Mouse (Mus musculus) limb, embryonic 14.5 days (tissue): ENCODE results near the gene Ube2g2. TPM values are rescaled to one million over a fixed set of nuclear protein-coding genes. Genes with fewer than 3 reads are reported as not detected.

Experiments
- ATAC-seq: fragments of 200-750 bp; cut with Nextera tagmentation; 2 replicates; pipeline ENCODE4 v1.8.0; 2017; ENCODE audit warnings: low read depth, moderate number of reproducible peaks, moderate TSS enrichment; ENCODE audit not compliant: low FRiP score
- DNase-seq: peaks from one replicate; pipeline ENCODE4 v3.0.0-alpha.2; 2015; ENCODE audit warnings: low spot score
- H3K27ac ChIP-seq: fragments of 300-500 bp; sonication (generic); replicated peaks from 2 replicates; pipeline ENCODE4 v1.5.1; 2014; ENCODE audit warnings: low read depth, mild to moderate bottlenecking, low read length, moderate library complexity, mixed read lengths
- H3K27me3 ChIP-seq: fragments of 300-500 bp; sonication (generic); 2 replicates; pipeline ENCODE4 v1.6.1; 2014; ENCODE audit warnings: low read length, mixed read lengths; ENCODE audit not compliant: control insufficient read depth, insufficient read depth
- H3K36me3 ChIP-seq: fragments of 300-500 bp; sonication (generic); 2 replicates; pipeline ENCODE4 v1.6.1; 2014; ENCODE audit warnings: mild to moderate bottlenecking, low read length, moderate library complexity, mixed read lengths; ENCODE audit not compliant: control insufficient read depth, insufficient read depth
- H3K4me1 ChIP-seq: fragments of 300-500 bp; sonication (generic); 2 replicates; pipeline ENCODE4 v1.6.1; 2014; ENCODE audit warnings: antibody characterized with exemption, low read length, mixed read lengths; ENCODE audit not compliant: control insufficient read depth, insufficient read depth
- H3K4me2 ChIP-seq: fragments of 300-500 bp; sonication (generic); replicated peaks from 2 replicates; pipeline ENCODE4 v1.6.1; 2014; ENCODE audit warnings: low read depth, mild to moderate bottlenecking, low read length, moderate library complexity; ENCODE audit not compliant: severe bottlenecking
- H3K4me3 ChIP-seq: fragments of 300-500 bp; sonication (generic); replicated peaks from 2 replicates; pipeline ENCODE4 v1.5.1; 2014; ENCODE audit warnings: low read length
- H3K9ac ChIP-seq: fragments of 300-500 bp; sonication (generic); 2 replicates; pipeline ENCODE4 v1.6.1; 2014; ENCODE audit warnings: mild to moderate bottlenecking, low read depth, low read length, moderate library complexity; ENCODE audit not compliant: severe bottlenecking
- H3K9me3 ChIP-seq: fragments of 300-500 bp; sonication (generic); 2 replicates; pipeline ENCODE4 v1.6.1; 2016; ENCODE audit warnings: low read length; ENCODE audit not compliant: control insufficient read depth
- POLR2A ChIP-seq: fragments of 200-500 bp; IDR thresholded peaks from 2 replicates; pipeline ENCODE4 v1.8.0; 2012; ENCODE audit warnings: inconsistent platforms, mild to moderate bottlenecking, moderate library complexity, borderline replicate concordance; ENCODE audit not compliant: insufficient read depth, insufficient read length; ENCODE audit errors: extremely low read depth
- WGBS: fragments of 180-500 bp; shearing (Covaris S2); extraction: QIAGEN DNeasy Blood & Tissue Kit; methylation state at CpG from one replicate; pipeline ENCODE4 v1.1.7; 2014; 5-methylcytosine and 5-hydroxymethylcytosine counted together
- polyA plus RNA-seq, 2 experiments: library from polyadenylated mRNA; depleted of rRNA in 1 of 2; stranded (reverse) in 1 of 2; unstranded in 1 of 2; fragments of >200 nt; fragmentation: Nextera tagmentation in 1 of 2; extraction: Ambion mirVana in 1 of 2; gene quantifications; 2 replicates each; pipeline versions ENCODE4 v1.2.1 to v1.2.3; 2012 to 2014

Ube2g2 gene
- polyA plus RNA-seq, 2 experiments: 55.1 to 58.6 TPM

DNA sequence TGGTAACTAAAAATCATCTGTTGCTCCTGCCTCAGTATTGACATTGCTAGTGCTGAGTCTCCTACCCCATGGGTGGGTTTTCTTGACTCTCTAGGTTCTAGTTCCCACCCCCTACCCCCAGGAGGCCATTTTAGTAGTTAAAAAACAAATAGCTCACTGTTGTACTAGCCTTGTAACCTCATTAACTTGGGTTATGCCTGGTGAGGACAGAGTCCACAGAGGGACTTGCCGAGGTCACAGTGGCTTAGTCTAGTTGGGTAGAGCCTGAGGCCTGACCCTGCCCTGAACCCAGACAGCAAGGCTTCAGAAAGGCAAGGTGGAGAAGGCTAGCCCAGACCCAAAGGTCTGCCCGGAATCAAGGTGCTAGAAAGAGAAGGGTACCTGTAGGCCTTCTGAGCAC is 34.0 kb upstream of the Ube2g2 start:
- H3K27ac ChIP-seq: no peak overlapping the region
- no peak overlapping the region; the same call in 1 of the 2 replicates for H3K9ac ChIP-seq
- no peak for TF ChIP-seq POLR2A
- H3K4me1 ChIP-seq: peaks cover 8% of the 10 kb centered on the region
- peaks cover 58% of the 10 kb centered on the region for H3K36me3 ChIP-seq
- H3K9me3 ChIP-seq: no peaks in the 10 kb centered on the region
- WGBS: 91% methylated on average over 2 of the region's 2 CpGs
- H3K4me2 ChIP-seq: no peak overlapping the region
- ATAC-seq (no peak), DNase-seq (no peak)
- H3K27me3 ChIP-seq: no peaks in the 10 kb centered on the region
- H3K4me3 ChIP-seq: no peak overlapping the region

DNA sequence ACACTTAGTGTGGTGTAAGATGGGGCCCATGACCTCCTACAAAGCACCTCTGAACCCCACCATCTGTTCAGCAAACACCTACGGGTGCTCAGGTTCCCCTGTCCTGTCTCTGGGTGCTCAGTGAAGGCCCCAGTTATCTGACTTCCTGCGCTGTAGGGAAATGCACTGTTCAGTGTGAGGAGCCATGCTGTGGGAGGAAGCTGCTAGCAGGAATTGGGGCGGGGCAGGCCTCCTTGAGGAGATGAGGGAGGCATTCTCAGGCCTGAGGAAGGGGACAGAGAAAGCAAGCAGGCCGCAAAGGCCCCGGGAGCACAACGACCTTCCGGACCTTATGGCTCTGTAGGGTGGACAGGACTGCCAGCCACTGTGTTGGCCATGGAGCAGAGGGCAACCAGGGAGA is 33.0 kb upstream of the Ube2g2 start:
- DNase-seq (no peak), ATAC-seq (no peak)
- Histone ChIP-seq H3K4me2 (no peak overlapping the region), H3K9me3 (no peaks in the 10 kb centered on the region), H3K27me3 (no peaks in the 10 kb centered on the region), H3K9ac (no peak overlapping the region), H3K4me3 (no peak overlapping the region), H3K27ac (no peak overlapping the region), H3K4me1 (no peaks in the 10 kb centered on the region), H3K36me3 (peaks cover 68% of the 10 kb centered on the region)
- 84% methylated on average over 7 of the region's 7 CpGs for WGBS
- TF ChIP-seq POLR2A: no peak

DNA sequence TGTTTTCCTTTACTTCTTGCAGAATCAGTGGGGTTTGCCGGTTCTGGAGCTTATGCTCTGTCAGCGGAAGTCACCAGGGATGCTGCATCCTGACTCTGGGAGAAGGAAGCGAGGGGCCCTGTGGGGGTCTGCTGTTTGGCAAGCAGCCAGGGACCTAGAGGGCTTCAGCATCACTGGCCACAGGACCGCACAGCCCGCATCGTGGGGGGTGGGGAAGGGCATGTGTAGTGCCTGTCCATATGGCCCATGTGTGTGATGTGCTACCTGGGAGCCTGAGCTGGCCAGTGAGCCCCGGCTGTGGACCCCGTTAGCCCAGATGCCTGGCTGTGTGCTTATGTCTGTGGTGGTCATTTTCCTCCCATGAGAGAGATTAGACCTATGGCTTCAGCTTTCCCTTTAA is 32.3 kb upstream of the Ube2g2 start:
- Histone ChIP-seq H3K4me3 (no peak overlapping the region), H3K4me2 (no peak overlapping the region), H3K27me3 (no peaks in the 10 kb centered on the region), H3K4me1 (no peaks in the 10 kb centered on the region), H3K9me3 (no peaks in the 10 kb centered on the region), H3K27ac (no peak overlapping the region), H3K36me3 (peaks cover 75% of the 10 kb centered on the region), H3K9ac (no peak overlapping the region)
- WGBS: 79% methylated on average over 8 of the region's 8 CpGs
- DNase-seq (no peak), ATAC-seq (no peak)
- no peak for TF ChIP-seq POLR2A

DNA sequence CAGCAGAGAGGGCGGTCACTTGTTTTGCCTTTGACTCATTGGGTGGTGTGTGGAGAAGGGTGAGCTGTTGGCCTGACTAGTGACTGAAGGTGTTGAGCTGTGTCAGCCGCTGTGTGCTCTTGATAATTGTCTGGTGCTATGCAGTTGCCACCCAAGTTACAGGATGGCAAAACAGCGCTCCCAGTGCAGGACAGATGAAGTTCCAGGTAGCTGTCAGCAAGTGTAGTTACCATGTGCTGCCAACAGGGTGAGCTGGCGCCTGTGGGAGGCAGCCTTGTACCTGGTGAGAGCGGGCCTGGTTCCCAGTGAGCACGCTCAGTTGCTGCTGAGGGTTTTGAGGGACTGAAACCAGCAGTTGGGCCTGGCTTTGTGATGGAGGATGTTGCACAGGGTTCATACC is 31.3 kb upstream of the Ube2g2 start:
- no peak overlapping the region for H3K4me2 ChIP-seq
- TF ChIP-seq POLR2A: no peak

DNA sequence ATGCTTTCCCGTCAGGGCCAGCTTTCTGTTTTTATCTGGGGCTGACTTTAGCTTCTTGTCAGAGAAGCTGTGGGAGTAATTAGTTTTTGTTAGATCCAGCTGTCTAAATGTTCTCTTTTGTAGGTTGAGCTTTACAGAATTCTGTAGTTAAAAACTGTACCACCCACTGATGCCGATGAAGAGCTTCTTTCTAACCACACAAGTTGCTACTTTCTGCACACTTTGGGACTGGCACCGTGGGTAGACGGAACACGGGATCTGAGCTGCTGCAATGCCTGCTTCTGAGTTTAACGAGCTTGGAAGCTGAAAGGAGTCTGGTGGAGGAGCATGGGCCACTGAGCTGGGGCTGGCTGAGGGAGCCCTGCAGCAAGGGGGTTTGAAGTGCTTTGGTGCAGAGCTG is 30.5 kb upstream of the Ube2g2 start:
- Histone ChIP-seq H3K9ac (no peak overlapping the region), H3K4me1 (no peaks in the 10 kb centered on the region), H3K27ac (no peak overlapping the region), H3K36me3 (peaks cover 81% of the 10 kb centered on the region), H3K4me3 (no peak overlapping the region), H3K9me3 (no peaks in the 10 kb centered on the region), H3K4me2 (no peak overlapping the region), H3K27me3 (no peaks in the 10 kb centered on the region)
- ATAC-seq: no peak
- TF ChIP-seq POLR2A: no peak
- DNase-seq: no peak
- WGBS: 62% methylated on average over 6 of the region's 6 CpGs

More for the DNA sequence above, 31.3 kb upstream of the Ube2g2 start:
- DNase-seq: no peak
- no peaks in the 10 kb centered on the region for H3K27me3 ChIP-seq
- no peak overlapping the region for H3K4me3 ChIP-seq
- H3K9me3 ChIP-seq: no peaks in the 10 kb centered on the region
- H3K4me1 ChIP-seq: no peaks in the 10 kb centered on the region
- 40% methylated on average over 6 of the region's 6 CpGs for WGBS
- ATAC-seq: no peak
- no peak overlapping the region for H3K9ac ChIP-seq
- H3K27ac ChIP-seq: no peak overlapping the region
- H3K36me3 ChIP-seq: peaks cover 85% of the 10 kb centered on the region

DNA sequence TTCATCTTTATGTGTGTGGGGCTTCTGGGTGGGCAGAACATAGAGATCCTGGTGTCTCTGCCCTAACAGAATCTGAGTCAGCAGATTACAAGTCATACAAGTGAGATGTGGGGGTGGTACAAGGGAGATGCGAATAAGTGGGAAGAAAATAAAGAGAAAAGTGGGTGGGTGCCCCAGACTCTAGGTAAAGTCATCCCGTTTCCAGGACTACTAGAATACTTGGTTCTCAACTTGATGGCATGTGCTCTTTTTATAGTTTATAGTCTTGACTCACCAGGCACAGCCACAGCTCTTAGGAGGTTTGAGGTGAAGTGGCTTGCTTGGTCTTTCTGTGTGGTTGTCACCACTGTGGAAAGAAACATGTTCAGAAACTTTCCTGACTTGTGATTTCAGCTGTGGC is 26.0 kb upstream of the Ube2g2 start:
- DNase-seq: no peak
- no peak for TF ChIP-seq POLR2A
- no peaks in the 10 kb centered on the region for H3K9me3 ChIP-seq
- H3K4me3 ChIP-seq: no peak overlapping the region
- peaks cover 72% of the 10 kb centered on the region for H3K36me3 ChIP-seq
- no peak overlapping the region for H3K9ac ChIP-seq
- no peak for ATAC-seq
- H3K4me1 ChIP-seq: no peaks in the 10 kb centered on the region
- WGBS: 81% methylated on average over 2 of the region's 2 CpGs
- H3K27ac ChIP-seq: no peak overlapping the region
- H3K4me2 ChIP-seq: no peak overlapping the region
- H3K27me3 ChIP-seq: no peaks in the 10 kb centered on the region
